Mouse (Mus musculus) stomach, postnatal 0 days (tissue): Measurements from ENCODE around the gene Phka2.

ENCODE experiments used
- CTCF ChIP-seq: IDR thresholded peaks from 2 replicates; pipeline ENCODE4 v1.5.1; 2016; ENCODE audit warnings: antibody characterized with exemption, low read depth, mild to moderate bottlenecking, moderate library complexity
- EP300 ChIP-seq: optimal IDR thresholded peaks from 2 replicates; pipeline ENCODE3; 2016; ENCODE audit warnings: antibody characterized with exemption

GRCm38 (mm10) chrX:160588523-160588922, 86.6 kb downstream of the Phka2 start:
- no peak for TF ChIP-seq EP300
- TF ChIP-seq CTCF, result no peak
